Mouse (Mus musculus) embryonic facial prominence, embryonic 11.5 days (tissue): ENCODE data around the gene Scyl1. TPM values are rescaled to one million over a fixed set of nuclear protein-coding genes. Genes with fewer than 3 reads are reported as not detected.

Experiments
- ATAC-seq: fragments of 200-750 bp; cut with Nextera tagmentation; replicated peaks from 2 replicates; pipeline ENCODE4 v1.8.0; 2017; ENCODE audit warnings: low read depth; ENCODE audit not compliant: insufficient number of reproducible peaks, low FRiP score, low TSS enrichment
- DNase-seq: peaks from one replicate; pipeline ENCODE4 v3.0.0-alpha.2; 2015; ENCODE audit warnings: low spot score
- H3K27ac ChIP-seq: fragments of 300-500 bp; sonication (generic); replicated peaks from 2 replicates; pipeline ENCODE4 v1.5.1; 2014; ENCODE audit warnings: mild to moderate bottlenecking, low read depth, low read length, control low read depth
- H3K27me3 ChIP-seq: fragments of 300-500 bp; sonication (generic); 2 replicates; pipeline ENCODE4 v1.6.1; 2014; ENCODE audit warnings: mild to moderate bottlenecking, low read length, moderate library complexity, mixed read lengths; ENCODE audit not compliant: control insufficient read depth, insufficient read depth
- H3K36me3 ChIP-seq: fragments of 300-500 bp; sonication (generic); replicated peaks from 2 replicates; pipeline ENCODE4 v1.6.1; 2014; ENCODE audit warnings: low read depth, mild to moderate bottlenecking, low read length, moderate library complexity, mixed read lengths; ENCODE audit not compliant: control insufficient read depth, insufficient read depth
- H3K4me1 ChIP-seq: fragments of 300-500 bp; sonication (generic); 2 replicates; pipeline ENCODE4 v1.6.1; 2014; ENCODE audit warnings: low read length, mixed read lengths; ENCODE audit not compliant: control insufficient read depth, insufficient read depth
- H3K4me2 ChIP-seq: fragments of 300-500 bp; sonication (generic); 2 replicates; pipeline ENCODE4 v1.6.1; 2014; ENCODE audit warnings: low read depth, mild to moderate bottlenecking, control low read depth, low read length, moderate library complexity
- H3K4me3 ChIP-seq: fragments of 300-500 bp; sonication (generic); 2 replicates; pipeline ENCODE4 v1.5.1; 2014; ENCODE audit warnings: low read depth, low read length, control low read depth
- H3K9ac ChIP-seq: fragments of 300-500 bp; sonication (generic); replicated peaks from 2 replicates; pipeline ENCODE4 v1.6.1; 2014; ENCODE audit warnings: mild to moderate bottlenecking, control low read depth, low read length
- H3K9me3 ChIP-seq: fragments of 300-500 bp; sonication (generic); replicated peaks from 2 replicates; pipeline ENCODE4 v1.6.1; 2016; ENCODE audit warnings: mild to moderate bottlenecking, low read length, inconsistent platforms, mixed read lengths; ENCODE audit not compliant: control insufficient read depth
- WGBS: fragments of 180-500 bp; shearing (Covaris S2); extraction: QIAGEN DNeasy Blood & Tissue Kit; methylation state at CpG from one replicate; pipeline ENCODE4 v1.1.7; 2014; 5-methylcytosine and 5-hydroxymethylcytosine counted together
- polyA plus RNA-seq: library from polyadenylated mRNA; unstranded; fragments of >200 nt; fragmentation: Nextera tagmentation; extraction: Ambion mirVana; gene quantifications from 2 replicates; pipeline ENCODE4 v1.2.1, GENCODE M21; 2014

Gene Scyl1
- polyA plus RNA-seq, 1 experiment from 2014 or later = 53.9 TPM

DNA sequence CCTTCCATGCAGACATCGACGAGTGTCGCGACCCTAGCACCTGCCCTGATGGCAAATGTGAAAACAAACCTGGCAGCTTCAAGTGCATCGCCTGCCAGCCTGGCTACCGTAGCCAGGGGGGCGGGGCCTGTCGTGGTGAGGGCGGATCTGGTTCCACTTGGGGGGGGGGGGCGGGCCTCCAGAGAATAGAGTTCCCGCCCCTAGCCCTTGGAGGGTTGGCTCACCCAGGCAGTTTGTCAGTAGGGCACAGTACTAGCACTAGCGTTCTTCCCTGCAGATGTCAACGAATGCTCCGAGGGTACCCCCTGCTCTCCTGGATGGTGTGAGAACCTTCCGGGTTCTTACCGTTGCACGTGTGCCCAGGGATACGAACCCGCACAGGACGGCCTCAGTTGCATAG, 19.5 kb downstream of the Scyl1 start:
- no peak overlapping the region for H3K27ac ChIP-seq
- ATAC-seq = no peak
- H3K9ac ChIP-seq = no peak overlapping the region
- H3K4me3 ChIP-seq = no peak overlapping the region; the same call in 1 of the 2 replicates
- peaks cover 13% of the 10 kb centered on the region for H3K4me1 ChIP-seq
- WGBS = 5% methylated on average over 20 of the region's 20 CpGs
- peak; percentile 42 for DNase-seq
- no peaks in the 10 kb centered on the region for H3K9me3 ChIP-seq
- no peaks in the 10 kb centered on the region for H3K36me3 ChIP-seq
- peak overlapping the region; percentile 19; the same call in 1 of the 2 replicates for H3K4me2 ChIP-seq
- peaks cover 35% of the 10 kb centered on the region for H3K27me3 ChIP-seq

GRCm38 (mm10) chr19:5750951-5751350, 20.3 kb downstream of the Scyl1 start:
- Histone ChIP-seq H3K27ac (no peak overlapping the region), H3K9ac (no peak overlapping the region), H3K4me2 (peak overlapping the region; percentile 13; the same call in 1 of the 2 replicates), H3K36me3 (no peaks in the 10 kb centered on the region), H3K27me3 (peaks cover 35% of the 10 kb centered on the region), H3K4me3 (no peak overlapping the region), H3K9me3 (no peaks in the 10 kb centered on the region), H3K4me1 (peaks cover 13% of the 10 kb centered on the region)
- DNase-seq = peak; percentile 41
- 6% methylated on average over 22 of the region's 22 CpGs for WGBS
- ATAC-seq = no peak

- Histone ChIP-seq H3K9ac (no peak overlapping the region), H3K9me3 (no peaks in the 10 kb centered on the region), H3K4me1 (peaks cover 17% of the 10 kb centered on the region), H3K27me3 (peaks cover 36% of the 10 kb centered on the region), H3K36me3 (no peaks in the 10 kb centered on the region), H3K27ac (no peak overlapping the region), H3K4me2 (no peak overlapping the region), H3K4me3 (no peak overlapping the region)
- DNase-seq (no peak), ATAC-seq (no peak)
- WGBS = 78% methylated on average over 6 of the region's 6 CpGs
Observed at GRCm38 (mm10) chr19:5749476-5749875, 21.7 kb downstream of the Scyl1 start.

- no peak overlapping the region for H3K4me2 ChIP-seq
- H3K36me3 ChIP-seq = no peaks in the 10 kb centered on the region
- H3K27ac ChIP-seq = no peak overlapping the region
- no peaks in the 10 kb centered on the region for H3K9me3 ChIP-seq
- peaks cover 40% of the 10 kb centered on the region for H3K27me3 ChIP-seq
- ATAC-seq = no peak
- peaks cover 19% of the 10 kb centered on the region for H3K4me1 ChIP-seq
- DNase-seq = no peak
- no peak overlapping the region for H3K9ac ChIP-seq
- 24% methylated on average over 12 of the region's 12 CpGs for WGBS
- no peak overlapping the region for H3K4me3 ChIP-seq
Observed at GRCm38 (mm10) chr19:5746907-5747363, 24.3 kb downstream of the Scyl1 start.

GRCm38 (mm10) chr19:5745756-5746710, 25.2 kb downstream of the Scyl1 start:
- DNase-seq = peak; percentile 60
- WGBS = 4% methylated on average over 33 of the region's 36 CpGs
- H3K4me1 ChIP-seq = peaks cover 14% of the 10 kb centered on the region
- no peaks in the 10 kb centered on the region for H3K36me3 ChIP-seq
- H3K27ac ChIP-seq = no peak overlapping the region
- H3K27me3 ChIP-seq = peaks cover 31% of the 10 kb centered on the region
- peak overlapping the region; percentile 46 for H3K9ac ChIP-seq
- H3K4me3 ChIP-seq = peak overlapping the region; percentile 20
- no peaks in the 10 kb centered on the region for H3K9me3 ChIP-seq
- no peak for ATAC-seq
- H3K4me2 ChIP-seq = peak overlapping the region; percentile 48

DNA sequence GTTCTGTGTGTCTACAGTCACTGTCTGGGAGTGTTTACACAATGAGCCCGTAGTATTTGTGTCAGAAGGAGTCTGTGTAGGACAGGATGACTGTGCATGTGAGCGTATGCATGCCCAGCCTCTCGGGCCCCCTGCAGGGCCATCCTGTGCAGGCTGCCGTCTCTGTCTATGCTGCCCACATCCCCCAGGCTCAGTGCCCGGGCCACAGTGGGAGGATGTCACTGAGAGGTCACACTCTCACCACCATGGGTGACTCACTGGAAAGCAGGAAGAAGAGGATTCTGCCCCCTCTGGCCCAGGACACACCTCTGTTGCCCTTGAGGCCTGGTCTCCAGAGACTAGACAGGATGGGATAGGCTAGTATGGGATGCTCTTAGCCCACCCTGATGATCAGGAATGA, 27.6 kb downstream of the Scyl1 start:
- WGBS = 55% methylated on average over 5 of the region's 5 CpGs
- H3K9ac ChIP-seq = no peak overlapping the region

DNA sequence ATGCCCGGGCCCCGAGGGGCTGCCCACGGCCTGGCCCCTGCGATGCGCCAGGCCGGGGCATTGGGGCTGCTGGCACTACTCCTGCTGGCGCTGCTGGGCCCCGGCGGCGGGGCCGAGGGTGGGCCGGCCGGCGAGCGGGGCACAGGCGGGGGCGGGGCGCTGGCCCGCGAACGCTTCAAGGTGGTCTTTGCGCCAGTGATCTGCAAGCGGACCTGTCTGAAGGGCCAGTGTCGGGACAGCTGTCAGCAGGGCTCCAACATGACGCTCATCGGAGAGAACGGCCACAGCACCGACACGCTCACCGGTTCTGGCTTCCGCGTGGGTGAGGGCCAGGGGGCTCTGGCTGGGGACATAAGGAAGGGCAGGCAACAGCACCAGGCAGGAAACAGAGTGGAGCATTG, 29.0 kb downstream of the Scyl1 start:
- Histone ChIP-seq H3K4me2 (peak overlapping the region; percentile 99), H3K4me3 (peak overlapping the region; percentile 71), H3K9ac (peak overlapping the region; percentile 90), H3K9me3 (no peaks in the 10 kb centered on the region), H3K27ac (peak overlapping the region; percentile 28; the same call in 1 of the 2 replicates), H3K4me1 (peaks cover 14% of the 10 kb centered on the region), H3K27me3 (peaks cover 16% of the 10 kb centered on the region), H3K36me3 (no peaks in the 10 kb centered on the region)
- DNase-seq (peak; percentile 45), ATAC-seq (peak; percentile 27; the same call in 1 of the 2 replicates)
- WGBS = under 1% methylated on average over 32 of the region's 32 CpGs

More for the DNA sequence above, 27.6 kb downstream of the Scyl1 start:
- H3K9me3 ChIP-seq = no peaks in the 10 kb centered on the region
- H3K4me3 ChIP-seq = no peak overlapping the region
- H3K4me1 ChIP-seq = peaks cover 14% of the 10 kb centered on the region
- no peak overlapping the region; the same call in 1 of the 2 replicates for H3K4me2 ChIP-seq
- no peaks in the 10 kb centered on the region for H3K36me3 ChIP-seq
- no peak for ATAC-seq
- no peak overlapping the region for H3K27ac ChIP-seq
- H3K27me3 ChIP-seq = peaks cover 16% of the 10 kb centered on the region
- DNase-seq = no peak
